32 mouse cellular contexts compared by ENCODE assay signal in genomic region chr7:143075394-143075793, GRCm38 (mm10). TPM values are rescaled to one million over a fixed set of nuclear protein-coding genes. Genes with fewer than 3 reads are reported as not detected.
"Had no signal": no experiment of that assay in that cellular context is flagged by ENCODE, and none has a peak within 500 bp of the region (broad histone marks: within the 10 kb centered on the region; RNA-seq: fewer than 3 reads in every experiment).

No protein-coding gene starts in this region.

- H3K4me2 ChIP-seq: embryonic facial prominence, embryonic 12.5 days; embryonic facial prominence, embryonic 13.5 days; embryonic facial prominence, embryonic 15.5 days; forebrain, embryonic 12.5 days; forebrain, embryonic 13.5 days; forebrain, embryonic 15.5 days had no signal

- DNase-seq: cerebellum, adult 2 months; cerebellum, adult 8-10 months; cerebellum, adult 9-10 months; cerebellum, adult 9-11 months; cerebellum, postnatal 25 days; cerebellum, postnatal 36 days; embryo, embryonic 11 days; forebrain, postnatal 0 days; gastrocnemius, adult 2 months; gastrocnemius, postnatal 10 days; gastrocnemius, postnatal 14 days; gastrocnemius, postnatal 25 days; gastrocnemius, postnatal 36 days; heart, adult 11 months; heart, adult 18-20 months; heart, adult 2 months had no signal

- H3K27me3 ChIP-seq: embryonic facial prominence, embryonic 12.5 days; embryonic facial prominence, embryonic 13.5 days; embryonic facial prominence, embryonic 15.5 days; forebrain, embryonic 12.5 days; forebrain, embryonic 13.5 days; forebrain, embryonic 15.5 days had no signal

- H3K9ac ChIP-seq: embryonic facial prominence, embryonic 12.5 days; embryonic facial prominence, embryonic 13.5 days; embryonic facial prominence, embryonic 15.5 days; forebrain, embryonic 12.5 days; forebrain, embryonic 13.5 days; forebrain, embryonic 15.5 days; forebrain, postnatal 0 days had no signal

- ATAC-seq: forebrain, embryonic 13.5 days; forebrain, embryonic 14.5 days; forebrain, embryonic 15.5 days; forebrain, embryonic 16.5 days; forebrain, postnatal 0 days had no signal

- H3K36me3 ChIP-seq: embryonic facial prominence, embryonic 15.5 days; forebrain, embryonic 12.5 days; forebrain, embryonic 15.5 days had no signal

- H3K27ac ChIP-seq: embryonic facial prominence, embryonic 10.5 days; embryonic facial prominence, embryonic 12.5 days; embryonic facial prominence, embryonic 13.5 days; embryonic facial prominence, embryonic 15.5 days; forebrain, embryonic 10.5 days; forebrain, embryonic 12.5 days; forebrain, embryonic 13.5 days; forebrain, embryonic 15.5 days; gastrocnemius, adult 2 months; heart, adult 2 months had no signal

- H3K4me3 ChIP-seq: embryonic facial prominence, embryonic 10.5 days; embryonic facial prominence, embryonic 12.5 days; embryonic facial prominence, embryonic 13.5 days; embryonic facial prominence, embryonic 15.5 days; erythroblast, embryonic 14.5 days; forebrain, embryonic 10.5 days; forebrain, embryonic 12.5 days; forebrain, embryonic 13.5 days; forebrain, embryonic 15.5 days; gastrocnemius, adult 2 months; heart, adult 2 months had no signal

- H3K9me3 ChIP-seq: embryonic facial prominence, embryonic 10.5 days; embryonic facial prominence, embryonic 12.5 days; embryonic facial prominence, embryonic 13.5 days; embryonic facial prominence, embryonic 15.5 days; forebrain, embryonic 10.5 days; forebrain, embryonic 12.5 days; forebrain, embryonic 13.5 days; forebrain, embryonic 15.5 days had no signal

RNA-seq across cellular contexts. Expression of gene Trpm5, which starts 19.0 kb away (rescaled TPM):
- total RNA-seq: common myeloid progenitor, adult 5-6 weeks; gastrocnemius, adult 18-20 months; gastrocnemius, adult 2 months; gastrocnemius, adult 8-10 months; gastrocnemius, postnatal 36 days; granulocyte monocyte progenitor cell, adult 5-6 weeks; heart, adult 2 months had no signal
- polyA plus RNA-seq: cortical plate, adult 2 months; erythroblast, embryonic 14.5 days had no signal

RNA-seq across cellular contexts. Expression of gene Kcnq1, which starts 30.8 kb away (rescaled TPM):
- total RNA-seq: common myeloid progenitor, adult 5-6 weeks; granulocyte monocyte progenitor cell, adult 5-6 weeks had no signal
